Mouse (Mus musculus) bone marrow macrophage, adult 2 months (primary cell): ENCODE data around the gene 1810010H24Rik.

Experiments used
- CTCF ChIP-seq: IDR thresholded peaks from 2 replicates; pipeline ENCODE4 v1.5.1; 2012; ENCODE audit warnings: low read depth, mild to moderate bottlenecking, low read length, moderate library complexity
- POLR2A ChIP-seq: IDR thresholded peaks from 2 replicates; pipeline ENCODE4 v1.6.1; 2012; ENCODE audit warnings: mild to moderate bottlenecking, low read depth, low read length, borderline replicate concordance

DNA sequence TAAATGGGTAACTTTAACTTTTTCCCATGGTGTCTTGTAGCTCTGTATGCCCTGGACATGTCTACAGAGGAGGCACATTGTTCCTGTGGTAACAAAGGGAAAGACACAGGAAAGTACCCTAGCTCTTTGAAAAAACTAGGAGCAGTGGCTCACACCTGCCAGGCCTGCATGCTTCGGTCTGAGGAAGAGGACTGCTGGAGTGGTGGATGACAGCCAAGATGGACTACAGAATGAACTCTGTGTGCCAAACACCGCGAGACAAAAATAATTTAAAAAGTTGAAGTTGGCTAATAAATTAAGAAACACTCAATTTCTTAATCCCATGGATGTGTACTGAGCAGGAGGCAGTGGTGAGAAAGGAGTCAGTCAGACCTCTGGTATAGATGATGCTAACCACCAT, 15.9 kb downstream of the 1810010H24Rik start:
- TF ChIP-seq CTCF (no peak), POLR2A (no peak)
